Mouse (Mus musculus) kidney, postnatal 0 days (tissue): ENCODE results near the gene Atxn7l3. TPM values are rescaled to one million over a fixed set of nuclear protein-coding genes. Genes with fewer than 3 reads are reported as not detected.

ENCODE experiments used
- ATAC-seq: fragments of 200-750 bp; cut with Nextera tagmentation; replicated peaks from 2 replicates; pipeline ENCODE4 v1.8.0; 2017; ENCODE audit warnings: low read depth, moderate number of reproducible peaks, moderate TSS enrichment, moderate library complexity; ENCODE audit not compliant: low FRiP score
- DNase-seq: peaks from one replicate; pipeline ENCODE4 v3.0.0-alpha.2; 2016; ENCODE audit warnings: low spot score
- H3K27ac ChIP-seq: fragments of 300-500 bp; sonication (generic); 2 replicates; pipeline ENCODE4 v1.5.1; 2014; ENCODE audit warnings: mild to moderate bottlenecking
- H3K27me3 ChIP-seq: fragments of 300-500 bp; sonication (generic); 2 replicates; pipeline ENCODE4 v1.6.1; 2014; ENCODE audit warnings: low read length, mixed read lengths; ENCODE audit not compliant: insufficient read depth
- H3K36me3 ChIP-seq: fragments of 300-500 bp; sonication (generic); 2 replicates; pipeline ENCODE4 v1.6.1; 2014; ENCODE audit warnings: low read length, mixed read lengths; ENCODE audit not compliant: insufficient read depth
- H3K4me1 ChIP-seq: fragments of 300-500 bp; sonication (generic); replicated peaks from 2 replicates; pipeline ENCODE4 v1.6.1; 2014; ENCODE audit warnings: antibody characterized with exemption, low read length, mixed read lengths; ENCODE audit not compliant: insufficient read depth
- H3K4me2 ChIP-seq: fragments of 300-500 bp; sonication (generic); 2 replicates; pipeline ENCODE4 v1.6.1; 2014; ENCODE audit warnings: mild to moderate bottlenecking, low read length, moderate library complexity, mixed read lengths
- H3K4me3 ChIP-seq: fragments of 300-500 bp; sonication (generic); replicated peaks from 2 replicates; pipeline ENCODE4 v1.5.1; 2014; ENCODE audit warnings: low read depth, low read length
- H3K9ac ChIP-seq: fragments of 300-500 bp; sonication (generic); 2 replicates; pipeline ENCODE4 v1.6.1; 2014; ENCODE audit warnings: low read depth, low read length
- H3K9me3 ChIP-seq: fragments of 300-500 bp; sonication (generic); replicated peaks from 2 replicates; pipeline ENCODE4 v1.6.1; 2016; ENCODE audit warnings: low read length, inconsistent platforms, mixed read lengths
- CTCF ChIP-seq: IDR thresholded peaks from 2 replicates; pipeline ENCODE4 v1.5.1; 2016; ENCODE audit warnings: antibody characterized with exemption, low read depth, mild to moderate bottlenecking, moderate library complexity
- WGBS: fragments of 180-500 bp; shearing (Covaris S2); extraction: QIAGEN DNeasy Blood & Tissue Kit; methylation state at CpG from one replicate; pipeline ENCODE4 v1.1.7; 2014; 5-methylcytosine and 5-hydroxymethylcytosine counted together
- polyA plus RNA-seq: library from polyadenylated mRNA; unstranded; fragments of >200 nt; fragmentation: Nextera tagmentation; extraction: Ambion mirVana; gene quantifications from 2 replicates; pipeline ENCODE4 v1.2.1, GENCODE M21; 2015

Atxn7l3 gene
- polyA plus RNA-seq, 1 experiment from 2014 or later: 9.7 TPM

GRCm38 (mm10) chr11:102246871-102247270 is 49.6 kb downstream of the Atxn7l3 start:
- ATAC-seq (no peak), DNase-seq (no peak)
- Histone ChIP-seq H3K27me3 (no peaks in the 10 kb centered on the region), H3K4me1 (peaks cover 16% of the 10 kb centered on the region; the same call in 1 of the 2 replicates), H3K36me3 (no peaks in the 10 kb centered on the region), H3K9me3 (no peaks in the 10 kb centered on the region), H3K4me3 (no peak overlapping the region), H3K9ac (no peak overlapping the region), H3K27ac (no peak overlapping the region), H3K4me2 (no peak overlapping the region)
- peak; percentile 46 for TF ChIP-seq CTCF
- 88% methylated on average over 4 of the region's 4 CpGs for WGBS

DNA sequence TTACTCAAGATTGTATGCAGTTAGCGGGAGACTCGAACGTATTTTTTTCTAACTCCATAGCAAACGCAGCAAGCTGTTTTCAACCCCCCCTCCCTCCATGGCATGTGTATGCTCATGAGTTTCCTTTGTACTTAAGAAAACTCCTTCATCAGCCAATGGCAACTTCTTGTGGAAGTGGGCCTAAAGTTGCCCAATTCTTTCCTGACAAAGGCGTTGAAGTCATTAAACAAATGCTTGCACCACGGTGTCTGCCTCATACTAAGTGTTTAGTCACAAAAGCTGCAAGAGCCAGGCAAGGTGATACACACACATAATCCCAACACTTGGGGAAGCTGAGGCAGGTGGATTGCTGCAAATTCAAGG is 50.2 kb downstream of the Atxn7l3 start:
- Histone ChIP-seq H3K4me3 (no peak overlapping the region), H3K27me3 (no peaks in the 10 kb centered on the region), H3K36me3 (no peaks in the 10 kb centered on the region), H3K9ac (no peak overlapping the region), H3K9me3 (no peaks in the 10 kb centered on the region), H3K4me2 (no peak overlapping the region), H3K27ac (no peak overlapping the region), H3K4me1 (peaks cover 16% of the 10 kb centered on the region; the same call in 1 of the 2 replicates)
- DNase-seq (no peak), ATAC-seq (no peak)
- WGBS: 84% methylated on average over 6 of the region's 6 CpGs
- TF ChIP-seq CTCF: no peak

DNA sequence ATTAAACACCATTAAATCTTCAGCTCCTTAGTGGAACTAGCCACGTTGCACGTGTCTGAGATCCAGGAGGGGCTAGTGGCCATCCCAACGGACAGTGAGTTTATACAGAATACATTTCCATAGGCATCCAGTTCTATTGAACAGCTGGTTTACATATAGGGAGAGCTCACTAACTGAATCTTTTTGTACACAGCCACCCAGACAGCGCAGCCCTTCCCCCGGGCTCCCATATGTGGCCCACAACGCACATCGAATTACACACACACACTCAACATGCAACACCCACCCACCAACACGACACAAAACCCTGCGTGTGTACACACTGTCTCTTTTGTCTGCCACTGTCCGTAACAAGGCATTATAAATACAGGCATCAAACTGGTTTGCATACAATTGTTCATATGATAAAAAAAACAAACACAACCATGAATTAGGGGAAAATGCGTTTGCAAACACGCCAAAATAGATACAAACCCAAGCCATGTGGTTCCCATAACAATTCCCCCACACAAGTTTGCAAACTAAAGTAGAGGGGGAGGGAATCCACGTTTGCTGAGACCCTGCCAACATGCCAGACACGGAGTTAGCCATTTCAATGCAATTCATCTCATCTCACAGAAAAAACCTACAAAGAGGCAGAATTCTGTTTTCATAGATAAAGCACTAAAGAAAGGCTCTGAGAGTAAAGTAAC is 50.7 kb downstream of the Atxn7l3 start:
- Histone ChIP-seq H3K4me1 (peaks cover 16% of the 10 kb centered on the region; the same call in 1 of the 2 replicates), H3K4me2 (peak overlapping the region; percentile 62), H3K9ac (0 out of 2 replicates have a peak overlapping the region, but pooled peaks have one; percentile 13), H3K27me3 (no peaks in the 10 kb centered on the region), H3K4me3 (no peak overlapping the region), H3K27ac (no peak overlapping the region), H3K9me3 (no peaks in the 10 kb centered on the region), H3K36me3 (no peaks in the 10 kb centered on the region)
- no peak for DNase-seq
- ATAC-seq: no peak
- 56% methylated on average over 14 of the region's 14 CpGs for WGBS
- no peak for TF ChIP-seq CTCF

DNA sequence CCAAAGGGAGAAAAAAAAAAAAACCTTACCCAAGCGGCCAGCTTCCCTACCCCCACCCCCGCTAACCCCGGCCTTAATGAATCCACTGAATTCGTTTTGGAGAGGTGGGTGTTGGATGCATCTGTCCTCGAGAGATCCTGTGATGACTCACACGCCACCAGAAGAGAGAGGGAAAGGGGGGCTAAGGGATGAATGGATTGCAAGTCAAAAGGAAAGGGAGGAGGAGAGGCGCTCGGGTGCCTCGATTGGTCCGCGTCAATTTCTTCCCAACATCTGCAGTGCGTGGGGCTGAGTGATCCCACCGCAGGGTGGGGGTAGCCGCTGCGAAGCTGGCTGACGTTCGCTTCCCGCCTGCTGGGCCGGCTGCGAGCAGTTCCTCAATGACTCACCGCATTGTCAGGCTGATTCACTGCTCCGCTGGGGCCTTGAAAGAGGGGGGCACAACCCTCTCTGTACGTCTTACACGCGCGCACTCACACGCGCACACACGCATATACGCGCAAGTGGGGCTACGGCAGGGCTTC is 51.4 kb downstream of the Atxn7l3 start:
- Histone ChIP-seq H3K4me3 (peak overlapping the region; percentile 21), H3K36me3 (no peaks in the 10 kb centered on the region), H3K4me2 (peak overlapping the region; percentile 62), H3K9ac (0 out of 2 replicates have a peak overlapping the region, but pooled peaks have one; percentile 13), H3K4me1 (peaks cover 16% of the 10 kb centered on the region; the same call in 1 of the 2 replicates), H3K27ac (no peak overlapping the region), H3K9me3 (no peaks in the 10 kb centered on the region), H3K27me3 (no peaks in the 10 kb centered on the region)
- TF ChIP-seq CTCF: peak; percentile 18; the same call in 1 of the 2 replicates
- 1% methylated on average over 32 of the region's 32 CpGs for WGBS
- peak; percentile 50 for ATAC-seq
- DNase-seq: peak; percentile 83

- Histone ChIP-seq H3K27ac (no peak overlapping the region), H3K4me2 (no peak overlapping the region), H3K9ac (no peak overlapping the region), H3K36me3 (no peaks in the 10 kb centered on the region), H3K4me1 (peaks cover 9% of the 10 kb centered on the region; the same call in 1 of the 2 replicates), H3K27me3 (no peaks in the 10 kb centered on the region), H3K9me3 (no peaks in the 10 kb centered on the region), H3K4me3 (no peak overlapping the region)
- TF ChIP-seq CTCF: no peak
- DNase-seq: no peak
- ATAC-seq: no peak
- WGBS: 55% methylated on average over 5 of the region's 5 CpGs
Measured at GRCm38 (mm10) chr11:102241874-102242273, 54.6 kb downstream of the Atxn7l3 start.

- no peak for TF ChIP-seq CTCF
- H3K36me3 ChIP-seq: no peaks in the 10 kb centered on the region
- WGBS: 81% methylated on average over 5 of the region's 5 CpGs
- H3K4me3 ChIP-seq: no peak overlapping the region
- no peak for DNase-seq
- H3K4me1 ChIP-seq: peaks cover 9% of the 10 kb centered on the region; the same call in 1 of the 2 replicates
- H3K4me2 ChIP-seq: no peak overlapping the region
- no peaks in the 10 kb centered on the region for H3K9me3 ChIP-seq
- H3K9ac ChIP-seq: no peak overlapping the region
- no peaks in the 10 kb centered on the region for H3K27me3 ChIP-seq
- ATAC-seq: no peak
- no peak overlapping the region for H3K27ac ChIP-seq
Measured at GRCm38 (mm10) chr11:102241246-102241645, 55.2 kb downstream of the Atxn7l3 start.
